Mouse (Mus musculus) cerebellum, adult 9-10 months (tissue): ENCODE measurements around the gene Auts2.

Experiments
- DNase-seq: peaks from one replicate; pipeline ENCODE4 v3.0.0; 2022

Auts2 gene

GRCm38 (mm10) chr5:131489846-131490245 is 1053.3 kb downstream of the Auts2 start:
- DNase-seq: no peak

- DNase-seq: no peak
These were observed 1056.6 kb downstream of the Auts2 start for GRCm38 (mm10) chr5:131486527-131486926.

- DNase-seq: no peak
These were observed 1067.9 kb downstream of the Auts2 start for GRCm38 (mm10) chr5:131475278-131475677.

- no peak for DNase-seq
These were observed 1074.5 kb downstream of the Auts2 start for GRCm38 (mm10) chr5:131468609-131469008.

GRCm38 (mm10) chr5:131466131-131466530 is 1077.0 kb downstream of the Auts2 start:
- no peak for DNase-seq

GRCm38 (mm10) chr5:131463402-131463801 is 1079.7 kb downstream of the Auts2 start:
- DNase-seq: no peak

- no peak for DNase-seq
These were observed 1083.2 kb downstream of the Auts2 start for GRCm38 (mm10) chr5:131459951-131460350.

GRCm38 (mm10) chr5:131459549-131459948 is 1083.6 kb downstream of the Auts2 start:
- DNase-seq: no peak

- DNase-seq: no peak
These were observed 1084.4 kb downstream of the Auts2 start for GRCm38 (mm10) chr5:131458700-131459099.

GRCm38 (mm10) chr5:131457999-131458398 is 1085.1 kb downstream of the Auts2 start:
- no peak for DNase-seq

- no peak for DNase-seq
These were observed 1093.8 kb downstream of the Auts2 start for GRCm38 (mm10) chr5:131449181-131449868.

- no peak for DNase-seq
These were observed 1107.8 kb downstream of the Auts2 start for GRCm38 (mm10) chr5:131435239-131435876.

- no peak for DNase-seq
These were observed 1109.9 kb downstream of the Auts2 start for GRCm38 (mm10) chr5:131433291-131433690.

GRCm38 (mm10) chr5:131431896-131432295 is 1111.2 kb downstream of the Auts2 start:
- no peak for DNase-seq

GRCm38 (mm10) chr5:131430109-131430508 is 1113.0 kb downstream of the Auts2 start:
- peak; percentile 90 for DNase-seq

- peak; percentile 21 for DNase-seq
These were observed 1113.6 kb downstream of the Auts2 start for GRCm38 (mm10) chr5:131429563-131429962.

- DNase-seq: peak; percentile 83
These were observed 1115.3 kb downstream of the Auts2 start for GRCm38 (mm10) chr5:131427734-131428413.

GRCm38 (mm10) chr5:131422737-131423136 is 1120.4 kb downstream of the Auts2 start:
- DNase-seq: no peak

- DNase-seq: no peak
These were observed 1122.7 kb downstream of the Auts2 start for GRCm38 (mm10) chr5:131420406-131420805.

- DNase-seq: no peak
These were observed 1127.1 kb downstream of the Auts2 start for GRCm38 (mm10) chr5:131415902-131416545.

- no peak for DNase-seq
These were observed 1144.9 kb downstream of the Auts2 start for GRCm38 (mm10) chr5:131398250-131398649.

- DNase-seq: peak; percentile 54
These were observed 1147.4 kb downstream of the Auts2 start for GRCm38 (mm10) chr5:131395756-131396155.
